Mouse (Mus musculus) gonadal fat pad, adult 2 months (tissue): ENCODE measurements at regions not wholly inside any gene's neighbourhood (a gene's known extent, or its start where the extent isn't known, plus 50 kb on each side); places are given as distances from the start of the nearest gene placed in this dataset.

Experiments used
- DNase-seq: peaks from one replicate; pipeline ENCODE4 v3.0.0-alpha.2; 2012; ENCODE audit warnings: low read depth

DNA sequence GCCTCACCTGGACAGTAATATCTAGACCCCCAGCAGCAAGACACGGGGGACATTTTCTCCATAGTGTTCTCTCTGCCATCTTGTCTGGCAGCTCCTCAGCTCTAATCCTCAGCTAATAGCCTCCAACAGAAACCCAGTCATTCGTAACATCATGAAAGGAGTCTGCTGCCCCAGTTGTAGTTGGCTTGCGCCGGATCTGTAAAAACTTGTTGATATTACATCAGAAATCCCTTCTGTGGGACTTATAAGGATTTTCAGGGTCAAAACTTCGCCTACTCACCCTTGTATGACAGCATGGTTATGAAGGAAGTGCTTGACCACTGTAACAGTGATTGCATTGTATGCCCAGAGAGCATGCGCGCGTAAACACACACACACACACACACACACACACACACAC lies 96.8 kb upstream of the Fat1 start:
- DNase-seq = no peak

DNA sequence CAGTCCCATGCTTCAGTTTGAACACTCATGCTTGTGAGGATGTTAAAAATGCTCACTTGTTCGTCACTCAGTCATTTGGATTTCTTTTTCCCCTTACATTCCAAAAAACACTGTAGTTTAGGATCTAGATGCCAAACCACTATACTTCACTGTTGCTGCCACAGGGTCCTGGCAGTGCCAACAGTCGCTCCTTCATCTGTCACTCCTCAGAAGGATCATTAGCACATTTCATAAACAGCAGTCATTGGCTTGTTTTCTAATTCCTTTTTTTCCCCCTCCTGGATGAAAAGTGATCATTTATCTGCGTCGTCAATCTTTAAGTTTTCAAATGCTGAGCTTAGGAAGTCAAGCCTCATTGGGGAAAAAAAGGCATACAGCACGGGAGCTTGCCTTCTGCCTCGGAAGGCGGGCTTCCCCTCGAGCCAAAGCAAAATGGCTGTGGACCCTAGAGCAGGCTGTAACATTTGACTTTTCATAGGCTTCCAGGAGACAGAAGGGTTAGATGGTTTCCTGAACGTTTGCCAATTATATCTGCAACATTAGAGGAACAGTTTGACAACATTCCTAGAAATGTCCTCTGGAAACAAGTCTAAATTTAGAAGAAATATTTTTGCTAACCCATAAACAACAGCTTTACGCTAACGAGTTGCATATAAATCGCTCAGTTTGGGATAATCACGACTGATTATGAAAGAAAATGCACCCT lies 95.6 kb upstream of the Fat1 start:
- DNase-seq = no peak

DNA sequence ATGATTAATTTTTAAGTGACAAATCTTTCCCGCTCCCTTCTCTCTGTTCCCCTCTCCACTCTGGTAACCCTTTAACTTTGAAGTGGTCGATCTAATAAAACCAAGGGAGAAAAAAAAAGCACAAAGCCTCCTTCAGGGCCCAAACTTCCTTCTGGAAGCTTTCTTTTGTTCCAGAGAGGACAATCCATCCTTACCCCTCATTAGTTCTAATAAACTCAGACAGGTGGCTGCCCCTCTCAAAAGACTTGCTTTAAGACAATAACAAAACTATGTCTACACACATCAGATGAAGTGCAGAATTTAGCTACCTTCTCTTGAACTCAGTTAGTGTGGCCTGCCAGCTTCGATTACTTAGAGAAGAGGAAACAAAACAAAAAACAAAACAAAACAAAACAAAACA lies 94.6 kb upstream of the Fat1 start:
- no peak for DNase-seq

DNA sequence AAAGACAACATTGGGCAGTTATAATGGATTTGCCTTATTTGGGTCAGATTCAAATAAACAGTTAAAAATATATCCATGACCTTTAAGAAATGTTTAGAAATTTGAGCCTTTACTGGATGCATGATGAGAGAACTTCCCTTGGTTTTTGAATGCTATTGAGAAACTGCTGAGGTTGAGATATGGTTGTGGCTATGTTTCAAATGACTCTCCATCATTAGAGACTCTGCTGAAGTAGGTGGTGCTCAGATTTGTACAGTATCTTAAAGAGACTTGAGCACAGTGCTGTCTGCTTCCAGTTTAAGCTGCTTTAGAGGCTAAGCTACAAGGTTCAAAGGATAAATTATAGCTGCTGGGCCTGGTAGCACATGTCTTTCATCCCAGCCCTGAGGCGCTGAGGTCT lies 90.9 kb upstream of the Fat1 start:
- DNase-seq = no peak

DNA sequence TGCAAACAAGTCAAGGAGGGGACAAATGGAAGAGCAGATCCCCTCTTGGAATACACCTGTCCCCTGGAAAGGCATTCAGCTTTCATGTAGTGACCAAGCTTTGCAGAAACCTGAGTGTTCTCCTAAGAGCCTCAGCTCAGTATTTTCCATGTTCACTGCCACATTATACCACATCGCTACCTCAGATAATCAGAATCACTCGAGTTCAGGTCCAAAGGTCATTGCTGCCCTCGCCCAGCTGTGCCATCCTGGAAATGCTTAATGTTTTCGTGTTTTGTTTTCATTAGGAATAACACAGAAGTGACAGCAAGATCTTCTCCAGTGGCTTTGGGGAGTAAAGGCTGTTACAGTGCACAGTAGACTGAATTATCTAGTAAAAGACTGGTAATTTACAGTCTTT lies 83.0 kb upstream of the Fat1 start:
- DNase-seq = no peak

DNA sequence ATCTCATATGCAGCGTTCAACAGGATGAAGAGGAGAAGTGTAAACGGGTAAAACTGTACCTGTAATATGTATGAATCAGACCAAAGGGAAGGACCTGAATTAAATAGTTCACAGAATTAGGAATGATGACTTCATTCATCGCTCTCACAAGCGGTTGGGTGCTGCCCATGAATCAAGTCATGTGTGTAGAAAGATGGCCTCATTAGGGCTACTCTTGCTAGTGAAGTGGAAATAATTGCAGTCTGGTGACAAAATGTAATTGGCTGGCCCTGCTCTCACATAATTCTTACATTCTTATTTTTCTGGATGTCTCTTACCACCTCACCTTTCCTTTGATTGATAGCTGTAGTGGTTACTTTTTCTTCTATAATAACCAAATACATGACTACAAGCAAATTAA lies 80.1 kb upstream of the Fat1 start:
- DNase-seq = no peak

DNA sequence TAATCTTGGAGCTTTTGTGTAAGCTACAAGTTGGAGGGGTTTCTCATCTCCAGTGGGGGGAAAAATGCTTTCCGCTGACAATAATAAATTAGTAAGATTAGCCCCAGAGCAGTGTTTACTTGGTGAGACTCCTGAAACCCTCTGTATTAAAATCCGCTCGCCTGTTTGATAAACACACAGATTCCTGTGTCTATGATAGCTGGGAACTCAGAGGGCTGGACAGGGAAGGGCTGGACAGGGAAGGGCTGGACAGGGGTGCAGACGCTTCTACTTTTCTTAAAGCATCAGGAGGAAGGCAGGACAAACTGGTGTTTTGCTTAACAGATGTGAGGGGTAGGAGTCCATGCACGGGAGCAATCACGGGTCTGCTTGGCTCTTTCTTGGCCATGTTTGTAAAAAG lies 68.0 kb upstream of the Fat1 start:
- no peak for DNase-seq

DNA sequence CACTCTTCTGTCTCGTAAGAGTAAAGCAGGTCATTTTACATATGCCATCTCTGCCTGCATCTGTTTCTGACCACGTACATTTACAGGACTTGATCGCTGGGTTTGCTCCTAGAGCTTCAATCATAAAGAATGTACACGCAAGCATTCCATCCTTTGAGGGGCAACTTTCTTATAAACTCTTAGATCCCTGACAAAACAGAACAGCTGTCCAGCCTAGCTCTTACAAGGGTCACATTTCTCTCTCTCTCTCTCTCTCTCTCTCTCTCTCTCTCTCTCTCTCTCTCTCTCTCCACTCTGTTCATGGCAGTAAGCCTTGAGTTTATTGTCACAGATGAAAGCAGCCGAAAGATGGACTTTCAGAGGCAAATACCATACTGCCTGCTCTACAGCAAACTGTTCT lies 67.6 kb upstream of the Fat1 start:
- no peak for DNase-seq

DNA sequence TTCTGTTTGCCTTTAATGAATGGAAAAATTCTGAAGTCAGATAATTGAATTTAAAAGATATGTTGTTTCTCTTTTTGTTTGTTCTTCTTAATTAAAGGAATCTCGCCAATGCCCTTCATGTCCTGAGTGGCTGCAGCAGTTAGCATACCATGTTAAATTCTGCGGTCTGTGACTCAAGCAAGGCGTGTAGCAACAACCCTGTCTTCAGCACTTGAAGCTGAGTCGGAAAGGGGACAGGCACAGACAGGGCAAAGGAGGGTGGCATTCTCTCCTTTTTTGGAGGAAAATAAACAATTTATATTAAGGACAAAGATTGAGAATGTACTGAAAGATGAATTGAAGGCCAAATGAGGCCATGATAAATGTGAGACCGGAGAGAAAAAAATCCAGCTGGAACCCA lies 58.2 kb upstream of the Fat1 start:
- DNase-seq = no peak

DNA sequence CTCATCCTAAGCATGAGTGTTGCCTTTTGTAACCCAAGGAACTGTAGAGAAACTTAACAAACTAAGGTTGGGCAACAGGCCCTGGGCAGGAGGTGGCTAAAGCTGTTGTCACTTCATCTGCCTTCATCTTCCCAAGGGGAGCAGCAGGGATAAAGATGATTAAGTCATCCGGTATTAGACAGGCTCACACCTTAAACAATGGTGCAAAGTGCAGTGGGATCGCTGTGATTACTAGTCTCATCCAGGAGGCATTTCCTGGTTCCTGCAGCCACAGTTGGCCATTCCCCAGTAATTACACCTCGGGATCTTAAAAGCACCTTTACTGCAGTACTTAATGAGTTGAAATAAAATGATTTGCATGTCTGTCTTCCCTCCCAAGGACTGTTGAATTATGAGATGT lies 57.0 kb upstream of the Fat1 start:
- DNase-seq = no peak

DNA sequence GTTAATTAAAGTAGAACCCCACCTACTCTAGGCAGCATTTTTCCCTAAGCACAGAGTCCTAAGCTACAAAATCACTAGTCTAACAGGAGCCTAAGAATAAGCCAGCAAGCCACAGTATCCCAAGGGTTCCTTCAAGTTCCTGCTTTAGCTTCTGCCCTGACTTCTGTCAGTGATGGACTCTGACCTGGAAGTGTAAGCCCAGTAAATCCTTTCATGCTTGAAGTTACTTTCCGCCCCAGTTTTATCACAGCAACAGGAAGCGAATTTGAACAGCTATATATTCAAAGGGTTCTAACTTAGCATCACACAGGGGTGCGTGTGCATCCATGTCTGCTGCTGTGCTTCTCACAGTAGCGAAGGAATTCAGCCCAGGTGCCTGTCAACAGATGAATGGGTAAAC lies 56.1 kb upstream of the Fat1 start:
- no peak for DNase-seq

DNA sequence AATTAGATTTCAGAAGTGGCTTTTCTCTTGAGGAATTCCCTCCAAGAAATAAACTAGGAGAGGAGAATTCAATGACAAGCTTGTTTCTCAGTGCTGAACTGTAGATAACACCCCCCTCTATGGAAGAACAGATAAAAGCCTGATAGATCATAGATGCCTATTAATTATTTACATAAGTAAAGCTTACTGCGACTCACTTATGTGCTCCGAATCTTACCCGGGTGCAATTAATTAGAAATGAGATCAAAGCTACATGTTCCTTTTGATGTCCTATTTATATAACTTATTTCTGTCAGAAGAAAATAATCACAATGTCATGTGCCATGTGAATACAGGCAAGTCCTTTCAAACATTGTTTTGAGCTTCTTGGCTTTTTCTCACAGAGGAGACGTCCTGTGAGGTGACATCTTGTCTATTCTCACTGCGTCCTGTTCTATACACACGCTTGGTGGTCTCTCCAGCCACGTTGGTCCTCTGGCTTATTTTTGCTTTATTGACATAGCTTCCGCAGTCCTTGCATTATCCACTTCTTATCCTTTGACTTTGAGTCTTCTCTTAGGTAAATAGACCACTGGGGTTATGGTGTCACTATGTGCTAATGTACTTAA lies 50.7 kb upstream of the Fat1 start:
- no peak for DNase-seq
